Mouse (Mus musculus) erythroblast, embryonic 14.5 days (primary cell): ENCODE results near the gene Cd276.
A peak's percentile ranks its signal among the peaks of the same experiment; 100 is the strongest.

Experiments
- GATA1 ChIP-seq: IDR thresholded peaks from 2 replicates; pipeline ENCODE4 v1.6.1; 2012; ENCODE audit warnings: low read length, inconsistent platforms, mixed read lengths
- TAL1 ChIP-seq: IDR thresholded peaks from 3 replicates; pipeline ENCODE4 v1.6.1; 2012; ENCODE audit warnings: low read length, inconsistent platforms, mixed read lengths

GRCm38 (mm10) chr9:58583267-58583641, 28.0 kb upstream of the Cd276 start:
- TF ChIP-seq TAL1 (no peak), GATA1 (peak; percentile 34; the same call in 1 of the 2 replicates)
